1 mouse cellular context compared by ENCODE assay signal in genomic region chr1:43143284-43143683, GRCm38 (mm10).
TF ChIP-seq lines count a peak whose summit lies in the region.

No protein-coding gene starts in this region.

TF ChIP-seq in CH12.LX, 34 proteins besides CTCF, POLR2A, EP300 and RAD21 (continued from another document):
- TF ChIP-seq ZNF384 (IDR thresholded peaks at IDR 0.05; ENCODE audit: low read depth, low read length) (no peak), MAFK (IDR thresholded peaks at IDR 0.05; ENCODE audit: insufficient replicate concordance, low read length) (no peak), ZMIZ1 (IDR thresholded peaks at IDR 0.05; ENCODE audit: low read depth, low read length) (no peak), JUND (conservative IDR thresholded peaks at IDR 0.05; ENCODE audit: low read depth, low read length) (no peak; the same call in 1 of the 2 replicates), E2F4 (IDR thresholded peaks at IDR 0.05; ENCODE audit: insufficient replicate concordance, low read depth, low read length) (no peak), ZKSCAN1 (IDR thresholded peaks at IDR 0.05; ENCODE audit: borderline replicate concordance, low read depth, low read length) (no peak), MEF2A (IDR thresholded peaks at IDR 0.05; ENCODE audit: borderline replicate concordance, low read depth, low read length) (0 out of 2 replicates have a peak, but pooled peaks have one; percentile 49), NELFE (IDR thresholded peaks at IDR 0.05; ENCODE audit: low read depth, low read length) (no peak), CHD1 (IDR thresholded peaks at IDR 0.05; ENCODE audit: low read depth, low read length) (no peak), UBTF (IDR thresholded peaks at IDR 0.05; ENCODE audit: low read depth, low read length) (no peak)
